Mouse (Mus musculus) heart, postnatal 25 days (tissue): ENCODE measurements around the gene Prrt1. TPM values are rescaled to one million over a fixed set of nuclear protein-coding genes. Genes with fewer than 3 reads are reported as not detected.

ENCODE experiments used
- DNase-seq: peaks from one replicate; pipeline ENCODE4 v3.0.0; 2022; ENCODE audit warnings: low spot score
- intact Hi-C: fragments of 180-260 bp; cut with DNase I; formaldehyde crosslinking; loops from one replicate; pipeline ENCODE4 v1.15.1; 2025
- total RNA-seq, 2 experiments: library from RNA; stranded (reverse); gene quantifications; 2 replicates each; pipeline ENCODE4 v1.2.3; 2021

Gene Prrt1
- total RNA-seq, 2 experiments from 2014 or later, result 1.1 to 1.9 TPM

DNA sequence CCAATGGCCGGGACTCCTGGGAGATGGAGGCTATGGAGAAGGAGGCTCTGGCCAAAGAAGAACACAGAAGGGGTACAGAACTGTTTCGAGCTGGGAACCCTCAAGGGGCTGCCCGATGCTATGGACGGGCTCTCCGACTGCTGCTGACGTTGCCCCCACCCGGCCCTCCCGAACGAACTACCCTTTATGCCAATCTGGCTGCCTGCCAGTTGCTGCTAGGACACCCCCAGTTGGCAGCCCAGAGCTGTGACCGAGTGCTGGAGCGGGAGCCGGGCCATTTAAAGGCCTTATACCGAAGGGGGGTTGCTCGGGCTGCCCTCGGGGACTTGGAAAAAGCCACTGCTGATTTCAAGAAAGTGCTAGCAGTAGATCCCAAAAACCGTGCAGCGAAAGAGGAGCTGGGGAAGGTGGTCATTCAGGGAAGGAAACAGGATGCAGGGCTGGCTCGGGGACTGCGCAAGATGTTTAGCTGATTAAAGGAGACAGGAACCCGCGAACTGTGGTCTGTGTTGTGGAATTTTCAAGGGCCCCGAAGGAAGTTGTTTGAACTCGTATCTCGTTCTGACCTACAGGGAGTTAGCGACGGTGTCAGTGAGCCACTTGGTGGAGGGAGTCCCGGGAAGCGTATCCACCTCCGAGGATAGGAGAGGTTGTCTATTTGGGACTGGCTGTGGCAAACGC is 16.6 kb downstream of the Prrt1 start:
- intact Hi-C loops, result no loop called here
- DNase-seq, result no peak

DNA sequence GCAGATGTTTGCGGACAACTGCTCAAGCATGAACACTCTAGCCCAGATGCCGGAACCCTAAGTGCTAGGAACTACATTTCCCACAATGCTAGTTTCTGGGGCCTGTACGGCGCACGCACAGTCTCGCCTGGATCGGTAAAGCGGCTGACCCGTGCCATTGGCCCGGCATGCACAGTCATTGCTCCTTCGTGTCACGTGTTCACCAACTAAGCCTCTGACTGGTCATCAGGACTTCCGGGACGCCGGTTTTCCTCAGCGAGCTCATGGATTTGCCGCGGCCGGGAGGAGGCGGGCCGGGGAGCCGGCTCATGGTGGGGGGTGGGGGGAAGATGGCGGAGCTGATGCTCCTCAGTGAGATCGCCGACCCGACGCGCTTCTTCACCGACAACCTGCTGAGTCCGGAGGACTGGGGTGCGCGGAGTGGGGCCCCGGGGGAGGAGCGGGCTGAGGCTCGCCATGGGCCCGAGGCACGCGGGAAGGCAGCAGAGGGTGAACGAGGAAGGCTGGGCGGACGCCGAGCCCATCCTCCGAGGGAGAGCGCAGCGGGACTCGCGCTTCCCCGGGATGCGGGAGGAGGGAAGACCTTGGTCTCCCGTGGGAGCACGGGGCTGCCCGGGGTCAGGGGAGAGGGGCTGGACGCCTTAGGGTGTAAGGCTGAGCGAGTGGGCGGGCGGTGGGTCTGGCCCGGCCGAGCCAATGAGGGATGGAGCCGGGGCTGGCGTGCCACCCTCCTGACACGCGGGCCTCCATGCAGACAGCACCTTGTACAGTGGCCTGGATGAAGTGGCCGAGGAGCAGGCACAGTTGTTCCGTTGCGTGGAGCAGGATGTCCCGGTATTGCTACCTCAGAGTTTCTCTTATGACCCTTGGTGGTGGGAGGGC is 17.8 kb downstream of the Prrt1 start, which contains the start of gene Atf6b:
Gene Atf6b (plus strand): TSS at position 241 of the 882 bp plus-strand sequence.
- intact Hi-C loops, result no loop called here

DNA sequence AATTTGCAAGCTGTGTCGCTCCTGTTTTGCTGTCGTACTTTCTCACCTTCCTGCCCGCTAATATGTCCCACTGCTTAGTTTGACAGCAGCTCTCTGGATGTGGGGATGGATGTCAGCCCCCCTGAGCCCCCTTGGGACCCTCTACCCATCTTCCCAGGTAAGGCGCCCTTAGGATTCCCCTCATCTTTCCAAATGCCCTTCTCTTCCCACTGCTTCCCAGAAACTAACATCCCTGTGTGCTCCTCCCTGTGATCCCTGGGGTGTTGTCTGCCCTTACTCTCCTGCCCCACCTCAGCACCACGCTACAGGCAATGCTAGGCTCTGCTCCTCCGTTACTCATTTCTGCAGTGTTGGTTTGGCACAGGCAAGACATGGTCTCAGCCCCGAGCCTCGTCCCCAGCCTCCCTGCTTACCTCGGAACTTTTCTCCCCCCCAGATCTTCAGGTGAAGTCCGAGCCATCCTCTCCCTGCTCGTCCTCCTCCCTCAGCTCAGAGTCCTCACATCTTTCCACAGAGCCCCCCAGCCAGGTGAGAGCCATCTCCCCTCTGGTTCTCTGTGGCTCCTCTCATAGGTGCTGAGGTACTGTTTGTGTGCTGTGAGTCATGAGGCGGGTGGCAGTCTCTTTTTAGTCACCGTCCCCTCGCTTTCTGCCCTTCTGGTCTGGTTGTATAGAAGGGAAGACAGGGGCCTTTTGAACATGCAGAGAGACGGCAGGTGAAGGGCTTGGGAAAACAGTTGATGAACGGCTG is 19.0 kb downstream of the Prrt1 start:
- intact Hi-C loops, result no loop called here
- DNase-seq, result no peak

More for the DNA sequence above, 17.8 kb downstream of the Prrt1 start, which contains the start of gene Atf6b:
- DNase-seq, result peak; percentile 96

DNA sequence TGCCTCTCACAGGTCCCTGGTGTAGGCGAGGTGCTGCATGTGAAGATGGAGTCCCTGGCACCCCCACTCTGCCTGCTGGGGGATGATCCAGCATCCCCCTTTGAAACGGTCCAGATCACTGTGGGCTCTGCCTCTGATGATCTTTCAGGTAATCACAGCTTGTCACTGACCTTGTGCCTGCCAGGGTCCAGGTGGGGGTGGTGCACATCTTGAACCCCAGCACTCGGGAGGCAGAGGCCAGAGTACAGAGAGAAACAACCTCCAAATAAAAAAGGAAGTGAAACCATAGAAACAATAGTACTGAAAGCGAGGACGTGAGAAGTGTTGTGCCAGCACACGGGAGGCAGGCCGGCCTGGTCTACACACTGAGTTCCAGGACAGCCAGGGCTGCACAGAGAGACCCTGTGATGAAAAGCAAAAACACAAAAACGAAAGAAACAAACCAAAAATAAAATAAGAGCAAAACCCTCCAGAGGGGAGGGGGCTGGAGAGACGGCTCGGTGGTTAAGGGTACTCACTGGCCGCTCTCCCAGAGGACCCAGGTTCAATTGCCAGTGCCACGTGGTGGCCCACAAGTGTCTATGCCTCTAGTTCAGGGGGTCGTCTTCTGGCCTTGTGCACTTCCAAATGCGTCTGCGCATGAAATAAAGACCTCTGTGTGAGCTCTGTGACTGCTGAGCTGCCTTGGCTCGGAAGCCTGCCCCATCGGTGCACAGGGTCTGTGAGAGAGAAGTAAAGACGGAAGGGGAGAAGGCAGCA is 20.0 kb downstream of the Prrt1 start:
- DNase-seq, result no peak
- intact Hi-C loops, result no loop called here

DNA sequence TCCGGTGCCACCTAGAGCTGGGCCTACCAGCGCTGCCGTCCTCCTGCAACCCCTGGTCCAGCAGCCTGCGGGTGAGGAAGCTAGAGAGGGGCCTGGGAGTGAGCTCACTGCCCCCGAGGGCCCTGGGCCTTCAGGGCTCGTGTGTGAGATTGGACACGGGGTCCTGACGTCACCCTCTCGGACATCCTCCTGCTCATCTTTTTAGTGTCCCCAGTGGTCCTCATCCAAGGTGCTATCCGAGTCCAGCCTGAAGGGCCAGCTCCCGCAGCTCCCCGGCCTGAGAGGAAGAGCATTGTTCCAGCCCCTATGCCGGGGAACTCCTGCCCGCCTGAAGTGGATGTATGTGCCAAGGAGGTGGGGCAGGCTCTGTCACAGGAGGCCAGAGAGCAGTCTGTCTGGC is 21.4 kb downstream of the Prrt1 start:
- intact Hi-C loops, result loop anchor here (5.0 kb wide), 1 partner anchor 162 kb away; no protein-coding TSS in a partner anchor
- DNase-seq, result no peak

DNA sequence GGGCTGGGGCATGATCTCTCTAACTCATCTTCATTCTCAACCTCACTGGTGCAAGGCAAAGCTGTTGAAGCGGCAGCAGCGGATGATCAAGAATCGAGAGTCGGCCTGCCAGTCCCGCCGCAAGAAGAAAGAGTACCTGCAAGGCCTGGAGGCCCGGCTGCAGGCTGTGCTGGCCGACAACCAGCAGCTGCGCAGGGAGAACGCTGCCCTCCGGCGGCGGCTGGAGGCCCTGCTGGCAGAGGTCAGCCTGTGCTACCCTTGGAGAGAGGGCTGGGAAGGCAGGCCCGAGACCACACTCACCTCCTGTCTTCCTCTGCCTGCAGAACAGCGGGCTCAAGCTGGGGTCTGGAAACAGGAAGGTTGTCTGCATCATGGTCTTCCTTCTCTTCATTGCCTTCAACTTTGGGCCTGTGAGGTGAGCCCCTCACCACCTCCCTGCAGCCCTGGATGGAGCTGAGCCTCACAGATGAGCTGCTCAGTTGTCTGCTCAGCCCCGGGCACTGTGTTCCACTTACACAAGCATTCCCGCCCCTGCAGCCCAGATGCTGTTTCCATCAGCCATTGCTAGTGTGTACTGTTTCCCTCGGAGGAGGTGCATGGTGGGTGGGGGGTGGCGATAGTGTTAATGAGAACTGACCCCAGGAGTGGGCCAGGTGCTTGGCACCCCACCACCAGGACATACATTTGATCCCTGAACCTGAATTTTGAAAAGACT is 22.3 kb downstream of the Prrt1 start:
- intact Hi-C loops, result loop anchor here (2.0 to 5.0 kb wide), 2 partner anchors 61 to 161 kb away; no protein-coding TSS in a partner anchor

DNA sequence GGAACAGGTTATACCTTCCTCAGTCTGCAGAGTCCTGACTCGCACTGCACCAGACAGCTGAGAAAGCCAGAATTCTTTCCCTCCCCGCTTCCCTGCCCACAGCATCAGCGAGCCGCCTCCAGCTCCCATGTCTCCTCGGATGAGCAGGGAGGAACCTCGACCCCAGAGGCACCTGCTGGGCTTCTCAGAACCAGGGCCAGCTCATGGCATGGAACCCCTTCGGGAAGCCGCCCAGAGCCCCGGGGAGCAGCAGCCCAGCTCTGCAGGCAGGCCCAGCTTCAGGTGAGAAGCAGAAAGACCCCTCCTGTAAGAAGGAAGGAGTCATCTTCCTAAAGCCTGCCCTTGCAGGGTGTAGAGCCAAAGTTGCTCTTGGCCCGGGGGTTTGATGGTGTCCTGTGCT is 23.2 kb downstream of the Prrt1 start:
- intact Hi-C loops, result loop anchor here (2.0 to 5.0 kb wide), 2 partner anchors 60 to 160 kb away; no protein-coding TSS in a partner anchor
- no peak for DNase-seq

More for the DNA sequence above, 22.3 kb downstream of the Prrt1 start:
- DNase-seq, result no peak

DNA sequence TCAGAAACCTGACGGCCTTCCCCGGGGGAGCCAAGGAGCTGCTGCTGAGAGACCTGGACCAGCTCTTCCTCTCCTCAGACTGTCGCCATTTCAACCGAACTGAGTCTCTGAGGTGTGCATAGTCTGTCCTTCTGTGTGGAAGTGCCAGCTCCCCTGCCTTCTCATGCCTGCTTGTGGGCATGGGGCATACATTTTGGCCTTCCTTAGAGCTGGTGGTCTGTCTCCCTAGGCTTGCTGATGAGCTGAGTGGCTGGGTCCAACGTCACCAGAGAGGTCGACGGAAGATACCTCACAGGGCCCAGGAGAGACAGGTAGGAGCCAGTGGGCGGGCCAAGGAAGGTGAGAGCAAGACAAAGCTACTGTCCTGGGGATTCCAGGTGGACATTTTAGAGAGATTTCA is 23.7 kb downstream of the Prrt1 start:
- intact Hi-C loops, result loop anchor here (2.0 to 5.0 kb wide), 2 partner anchors 60 to 159 kb away; no protein-coding TSS in a partner anchor
- DNase-seq, result no peak

DNA sequence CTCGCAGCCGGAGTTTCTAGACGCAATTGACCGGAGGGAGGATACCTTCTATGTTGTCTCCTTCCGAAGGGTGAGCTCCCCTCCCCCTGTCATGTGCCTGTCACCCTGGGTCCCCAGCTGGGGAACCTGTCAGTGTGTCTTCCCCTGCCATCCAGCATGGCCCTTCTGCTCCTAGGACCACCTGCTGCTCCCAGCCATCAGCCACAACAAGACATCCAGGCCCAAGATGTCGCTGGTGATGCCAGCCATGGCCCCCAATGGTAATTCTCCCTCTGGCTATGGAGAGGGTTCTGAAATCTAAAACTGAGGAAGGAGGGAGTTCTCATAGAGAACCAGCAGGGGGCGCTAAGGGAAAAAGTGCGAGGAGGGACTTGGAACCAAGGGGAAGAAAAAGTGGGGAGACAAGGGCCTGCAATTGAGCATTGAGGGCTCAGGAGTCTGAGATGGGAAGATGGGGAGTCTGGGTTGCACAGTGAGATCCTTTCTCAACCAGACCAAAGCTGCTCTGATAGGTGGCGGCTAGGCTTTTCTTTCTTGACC is 24.5 kb downstream of the Prrt1 start:
- no peak for DNase-seq
- intact Hi-C loops, result loop anchor here (2.0 to 5.0 kb wide), 2 partner anchors 59 to 158 kb away; no protein-coding TSS in a partner anchor

DNA sequence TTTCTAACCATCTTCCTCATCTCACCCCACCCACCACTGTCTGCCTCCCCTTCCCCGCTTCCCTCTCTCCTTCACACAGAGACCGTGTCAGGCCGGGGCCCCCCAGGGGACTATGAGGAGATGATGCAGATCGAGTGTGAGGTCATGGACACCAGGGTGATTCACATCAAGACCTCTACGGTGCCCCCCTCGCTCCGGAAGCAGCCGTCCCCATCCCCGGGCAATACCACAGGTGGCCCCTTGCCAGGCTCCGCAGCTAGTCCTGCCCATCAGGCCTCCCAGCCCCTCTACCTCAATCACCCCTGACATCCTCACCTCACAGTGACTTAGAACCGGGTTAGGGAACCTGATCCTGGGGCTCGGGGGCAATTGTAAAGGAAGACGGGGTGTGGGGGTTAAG is 25.1 kb downstream of the Prrt1 start:
- intact Hi-C loops, result loop anchor here (5.0 kb wide), 1 partner anchor 158 kb away; no protein-coding TSS in a partner anchor
- no peak for DNase-seq

DNA sequence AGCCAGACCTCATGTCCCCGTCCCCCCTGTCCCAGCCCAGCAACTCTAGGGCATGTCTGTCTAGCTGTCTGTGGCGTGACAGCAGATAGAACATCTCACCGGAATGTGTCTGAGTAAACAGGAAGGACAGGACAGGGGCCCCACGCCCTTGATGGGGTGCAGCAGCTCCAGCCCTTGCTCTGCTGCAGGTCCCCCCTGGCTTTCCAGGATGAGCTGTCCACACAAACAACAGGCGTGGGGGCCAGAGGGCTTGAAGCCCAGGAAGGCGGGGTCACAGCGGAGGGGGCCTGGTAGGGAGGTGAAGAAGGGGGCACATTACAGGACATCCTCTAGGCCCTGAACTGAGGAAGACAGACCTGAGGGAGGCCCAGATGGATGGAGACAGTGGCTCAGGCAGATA is 25.8 kb downstream of the Prrt1 start:
- intact Hi-C loops, result no loop called here
- DNase-seq, result no peak

DNA sequence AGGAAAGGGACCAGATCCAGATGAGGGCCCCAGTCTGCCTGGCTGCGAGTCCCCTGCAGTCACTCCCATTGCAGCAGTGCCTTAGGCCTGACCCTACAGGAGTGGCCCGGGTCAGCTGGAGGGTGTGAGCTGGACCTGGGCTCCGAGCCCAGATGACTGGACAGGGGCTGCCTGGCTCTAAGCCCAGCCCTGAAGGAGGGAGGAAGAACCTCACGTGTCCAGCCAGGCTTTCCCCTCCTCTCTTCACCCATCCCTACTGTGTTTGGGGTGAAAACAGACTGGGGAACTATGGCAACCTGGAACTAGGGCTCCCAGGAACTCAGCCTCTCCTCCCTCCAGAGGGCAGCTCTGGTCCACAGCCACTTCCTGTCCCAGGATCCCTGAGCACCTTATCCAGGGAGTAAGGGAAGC is 26.3 kb downstream of the Prrt1 start:
- intact Hi-C loops, result no loop called here
- peak; percentile 94 for DNase-seq

DNA sequence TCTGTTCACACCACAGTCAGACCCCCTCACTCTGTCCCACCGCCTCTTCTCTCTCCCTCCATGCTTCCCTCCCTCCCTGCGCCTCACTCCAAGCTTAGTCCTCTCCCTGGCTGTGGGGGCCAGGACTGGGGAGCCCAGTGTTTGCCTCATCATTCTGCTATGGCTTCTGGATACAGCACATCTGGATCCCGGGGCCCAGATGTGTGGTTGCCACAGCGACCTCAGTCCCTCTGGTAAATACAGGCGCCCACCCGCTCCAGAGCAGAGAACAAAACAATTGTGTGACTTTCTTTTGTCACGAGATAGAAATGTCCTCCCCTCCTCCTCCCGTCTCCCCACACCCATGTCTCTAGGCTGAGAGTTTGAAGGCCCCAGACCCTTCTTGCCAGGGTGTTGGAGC is 27.3 kb downstream of the Prrt1 start:
- DNase-seq, result peak; percentile 58

DNA sequence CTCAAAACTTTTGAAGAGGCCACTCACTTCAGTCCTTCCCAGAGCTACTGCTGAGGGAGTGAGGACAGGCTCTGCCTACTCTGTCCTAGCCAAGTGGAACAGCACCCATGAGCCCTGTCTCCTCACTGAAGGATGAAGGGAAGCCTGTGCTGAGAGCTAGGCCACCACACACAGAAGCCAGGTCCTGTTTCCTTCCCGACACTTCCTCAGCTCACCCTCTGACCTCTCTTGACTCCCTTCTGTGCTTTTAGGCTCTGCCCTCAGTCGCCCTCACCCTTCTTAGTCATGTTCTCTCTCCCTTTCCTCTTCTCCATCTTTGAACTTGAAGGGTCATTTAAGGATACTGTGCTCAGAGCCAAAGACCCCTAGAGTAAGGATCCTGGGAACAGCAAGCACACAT is 27.9 kb downstream of the Prrt1 start:
- no peak for DNase-seq
- intact Hi-C loops, result no loop called here

More for the DNA sequence above, 27.3 kb downstream of the Prrt1 start:
- intact Hi-C loops, result no loop called here

DNA sequence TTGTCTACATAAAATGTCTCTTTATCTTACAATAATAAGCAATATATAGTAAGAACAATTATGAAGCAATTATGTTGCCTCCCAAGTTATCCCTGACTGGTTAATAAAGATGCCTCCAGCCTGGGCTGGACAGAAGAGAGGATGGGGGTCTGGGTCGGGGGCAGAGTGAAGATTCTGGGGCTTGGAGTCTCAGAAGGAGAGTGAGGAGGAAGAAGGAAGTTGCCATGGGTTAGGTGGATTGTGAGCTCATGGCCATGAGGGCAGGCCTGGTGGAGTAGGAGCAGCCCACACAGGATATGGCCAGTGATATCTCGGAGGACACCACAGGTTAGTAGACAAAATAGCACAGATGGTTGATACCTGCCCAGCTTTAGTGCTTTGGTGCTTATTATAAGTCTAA is 28.8 kb downstream of the Prrt1 start:
- DNase-seq, result no peak
- intact Hi-C loops, result no loop called here

DNA sequence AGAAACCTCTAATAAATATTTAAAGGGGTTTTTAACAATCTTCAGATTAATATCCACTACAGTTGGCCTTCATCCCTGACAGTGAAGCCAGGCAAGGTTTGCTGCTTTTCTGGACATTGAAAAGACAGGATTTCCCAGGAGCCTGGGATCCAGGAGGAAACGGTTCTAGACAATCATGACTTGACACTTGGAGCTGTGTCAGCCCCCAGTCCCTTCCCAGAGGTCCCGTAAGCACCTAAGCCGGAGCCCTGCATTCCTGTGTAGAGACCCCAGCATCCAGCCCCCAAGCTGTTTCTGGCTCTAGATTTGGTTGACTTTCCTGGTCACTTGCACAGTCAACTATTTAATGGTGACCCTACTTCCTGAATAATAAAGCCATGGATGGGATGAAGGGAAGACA is 29.3 kb downstream of the Prrt1 start:
- no peak for DNase-seq
- intact Hi-C loops, result no loop called here

DNA sequence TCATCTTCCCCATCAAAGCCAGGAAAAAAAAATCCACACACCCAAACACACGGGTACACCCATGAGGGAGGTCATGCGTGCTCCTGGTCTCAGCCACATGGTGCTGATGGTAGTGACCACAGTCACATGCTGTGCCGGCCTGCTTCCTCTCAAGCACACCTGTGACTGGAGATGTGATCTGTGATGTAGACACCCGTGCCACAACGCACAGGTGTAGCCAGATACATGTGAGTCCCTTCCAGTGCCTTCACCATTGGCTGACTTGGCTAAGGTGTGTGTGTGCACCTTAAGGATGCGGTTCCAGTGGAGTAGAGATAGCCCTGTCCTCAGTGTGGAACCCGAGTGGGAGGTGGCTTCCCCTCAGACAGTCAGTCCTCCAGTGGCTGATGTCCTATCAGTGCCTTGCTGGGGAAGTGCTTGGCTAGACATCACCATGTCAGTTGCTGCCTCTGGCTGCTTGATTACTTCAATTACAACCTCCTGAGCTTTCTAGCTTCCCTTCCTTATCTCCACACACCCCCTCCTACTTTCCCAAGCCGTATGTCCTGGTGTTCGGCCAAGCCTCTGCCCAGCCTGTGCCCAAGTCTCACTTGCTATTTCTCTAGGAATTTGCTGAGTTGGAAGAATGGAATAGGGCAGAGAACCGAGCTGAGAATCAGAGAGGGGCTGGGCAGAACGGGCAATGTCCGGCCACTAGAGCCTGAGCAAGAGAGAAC is 30.0 kb downstream of the Prrt1 start:
- intact Hi-C loops, result no loop called here
- no peak for DNase-seq

DNA sequence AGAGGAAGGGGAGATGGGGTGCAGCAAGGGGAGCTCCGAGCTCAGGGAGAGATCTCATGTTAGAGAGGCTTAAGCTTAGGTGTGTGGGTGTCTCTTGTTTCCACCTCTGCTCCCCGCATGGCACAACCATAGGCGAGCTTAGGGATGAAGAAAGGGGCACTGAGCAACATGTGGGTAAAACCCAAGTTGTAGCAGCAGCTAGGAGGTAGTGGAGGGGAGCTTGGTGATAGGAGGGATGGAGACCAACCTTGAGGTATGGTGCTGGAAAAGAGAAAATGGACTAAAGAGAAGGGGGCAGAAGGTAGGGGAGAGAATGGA is 30.5 kb downstream of the Prrt1 start:
- intact Hi-C loops, result loop anchor here (2.0 kb wide), 1 partner anchor 21 kb away; no protein-coding TSS in a partner anchor
- DNase-seq, result no peak
